Mouse (Mus musculus) layer of hippocampus, postnatal 14 days (tissue): ENCODE measurements at regions not wholly inside any gene's neighbourhood (a gene's known extent, or its start where the extent isn't known, plus 50 kb on each side); places are given as distances from the start of the nearest gene placed in this dataset.

Experiments
- DNase-seq, 2 experiments: peaks; one replicate each; pipeline ENCODE4 v3.0.0; 2021 to 2022; ENCODE audit warnings: low spot score in 2 of 2, mixed read lengths in 1 of 2

GRCm38 (mm10) chr14:33854181-33854580 lies 69.2 kb upstream of the Gdf10 start:
- DNase-seq = no peak

GRCm38 (mm10) chr14:33856992-33857391 lies 66.4 kb upstream of the Gdf10 start:
- DNase-seq = no peak

- no peak for DNase-seq
These were observed 58.6 kb upstream of the Gdf10 start for GRCm38 (mm10) chr14:33864796-33865195.

GRCm38 (mm10) chr14:33865746-33866145 lies 57.6 kb upstream of the Gdf10 start:
- no peak for DNase-seq

- DNase-seq = no peak
These were observed 55.7 kb upstream of the Gdf10 start for GRCm38 (mm10) chr14:33867674-33868073.
